ENCODE assay signal across 8 mouse cellular contexts in the genomic region with DNA sequence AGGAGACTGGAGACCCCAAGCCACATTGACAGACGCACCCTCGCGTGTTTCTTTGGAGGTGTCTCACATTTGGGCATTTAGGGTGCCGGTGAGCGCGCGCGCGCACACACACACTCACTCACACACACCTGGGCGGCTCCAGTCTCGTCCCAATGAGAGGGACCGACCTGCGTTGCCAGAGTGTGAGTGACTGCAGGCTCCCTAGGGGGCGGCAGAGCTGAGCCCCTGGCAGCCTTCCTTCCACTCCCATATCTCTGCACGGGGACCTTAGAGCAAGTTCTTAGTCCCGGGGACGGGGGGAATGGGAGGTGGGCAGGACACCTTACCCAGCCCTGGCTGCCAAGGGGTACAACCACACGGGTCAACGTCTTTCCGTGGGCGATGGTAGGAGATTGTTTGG. TPM values are rescaled to one million over a fixed set of nuclear protein-coding genes. Genes with fewer than 3 reads are reported as not detected.
DNase-seq lines count a peak whose midpoint lies in the region; ATAC-seq and TF ChIP-seq lines count a peak whose summit lies in the region.

No protein-coding gene starts in this region.

- H3K9me3 ChIP-seq in embryonic facial prominence, embryonic 15.5 days (replicated peaks) = no peaks in the 10 kb centered on the region
- H3K9me3 ChIP-seq in kidney, embryonic 14.5 days (ENCODE audit: control insufficient read depth, low read length) = no peaks in the 10 kb centered on the region

- TF ChIP-seq CTCF in left cerebral cortex, adult 2 months (IDR thresholded peaks at IDR 0.05) = peak; percentile 42

- no peak overlapping the region for H3K9ac ChIP-seq in embryonic facial prominence, embryonic 15.5 days
- H3K9ac ChIP-seq in kidney, embryonic 14.5 days (ENCODE audit: low read depth, low read length) = no peak overlapping the region

- no peak overlapping the region for H3K27ac ChIP-seq in left cerebral cortex, adult 2 months
- H3K27ac ChIP-seq in embryonic facial prominence, embryonic 15.5 days (replicated peaks) = no peak overlapping the region
- no peak overlapping the region for H3K27ac ChIP-seq in kidney, embryonic 14.5 days (ENCODE audit: low read depth, low read length)

- peak overlapping the region; percentile 49 for H3K4me2 ChIP-seq in embryonic facial prominence, embryonic 15.5 days (replicated peaks)
- peak overlapping the region; percentile 26 for H3K4me2 ChIP-seq in kidney, embryonic 14.5 days (replicated peaks; ENCODE audit: low read depth, low read length)

- WGBS in embryonic facial prominence, embryonic 15.5 days = 2% methylated on average over 21 of the region's 21 CpGs
- WGBS in kidney, embryonic 14.5 days = under 1% methylated on average over 21 of the region's 21 CpGs

- no peaks in the 10 kb centered on the region for H3K36me3 ChIP-seq in embryonic facial prominence, embryonic 15.5 days
- no peaks in the 10 kb centered on the region for H3K36me3 ChIP-seq in kidney, embryonic 14.5 days (ENCODE audit: control insufficient read depth, insufficient read depth, low read length)

- no peak overlapping the region for H3K4me3 ChIP-seq in left cerebral cortex, adult 2 months
- H3K4me3 ChIP-seq in embryonic facial prominence, embryonic 15.5 days (replicated peaks) = peak overlapping the region; percentile 26
- H3K4me3 ChIP-seq in kidney, embryonic 14.5 days (ENCODE audit: low read length) = peak overlapping the region; percentile 18

- no peak for DNase-seq in left cerebral cortex, adult 2 months (ENCODE audit: extremely low spot score in 1 of 2, low spot score in 2 of 2)
- no peak for DNase-seq in left cerebral cortex, adult 18-20 months (ENCODE audit: low spot score in 2 of 2)
- DNase-seq in lung, postnatal 14 days = peak; percentile 22
- DNase-seq in urinary bladder, adult 2 months (ENCODE audit: low spot score) = peak; percentile 33
- DNase-seq in layer of hippocampus, postnatal 36 days = no peak
- no peak for DNase-seq in left cerebral cortex, adult 11 months (ENCODE audit: low spot score)

- intact Hi-C loops in left cerebral cortex, adult 2 months (cut with DNase I) = no loop called here

- H3K4me1 ChIP-seq in embryonic facial prominence, embryonic 15.5 days = peaks cover 59% of the 10 kb centered on the region
- peaks cover 9% of the 10 kb centered on the region for H3K4me1 ChIP-seq in kidney, embryonic 14.5 days (ENCODE audit: control insufficient read depth, insufficient read depth, low read length)

- ATAC-seq in embryonic facial prominence, embryonic 15.5 days (ENCODE audit: insufficient number of reproducible peaks, low FRiP score, low TSS enrichment, low read depth) = no peak
- ATAC-seq in kidney, embryonic 14.5 days (ENCODE audit: low FRiP score, low TSS enrichment) = no peak

- H3K27me3 ChIP-seq in embryonic facial prominence, embryonic 15.5 days = peaks cover 80% of the 10 kb centered on the region
- peaks cover 88% of the 10 kb centered on the region for H3K27me3 ChIP-seq in kidney, embryonic 14.5 days (ENCODE audit: control insufficient read depth, insufficient read depth, low read length)

RNA-seq across cellular contexts. Expression of gene Tfap2c, which starts 2.3 kb away (rescaled TPM):
- under 1 TPM; 0.12 to 0.16 TPM for total RNA-seq in left cerebral cortex, adult 2 months (2021)
- under 1 TPM in 1 of 2 experiments, not detected in 1; 0.16 TPM for total RNA-seq in left cerebral cortex, adult 18-20 months (2021)
- 25.9 and 27.1 TPM in 2 replicates for polyA plus RNA-seq in embryonic facial prominence, embryonic 15.5 days (2015; fragmentation: Nextera tagmentation; extraction: Ambion mirVana)
- polyA plus RNA-seq in kidney, embryonic 14.5 days (2014; fragmentation: Nextera tagmentation; extraction: Ambion mirVana) = 0.60 and 0.66 TPM in 2 replicates
- 4.9 and 5.5 TPM in 2 replicates for polyA plus RNA-seq in urinary bladder, adult 2 months (2012; rRNA removed)
- under 1 TPM; 0.30 to 0.37 TPM for total RNA-seq in layer of hippocampus, postnatal 36 days (2021)

Comparison
In these comparisons a context has a peak if more than half of its experiments do, and no peak if none do; other contexts are left out.
1. DNase-seq: peak in lung, postnatal 14 days (single experiment) and urinary bladder, adult 2 months (single experiment); none in left cerebral cortex, adult 2 months (0 of 2), left cerebral cortex, adult 18-20 months (0 of 2), layer of hippocampus, postnatal 36 days (0 of 2) and left cerebral cortex, adult 11 months (single experiment).